Mouse (Mus musculus): Measurements from ENCODE around the gene Slc25a36. TPM values are rescaled to one million over a fixed set of nuclear protein-coding genes. Genes with fewer than 3 reads are reported as not detected.

Gene Slc25a36
- polyA plus RNA-seq (2017; shearing (Covaris generic)): 169 TPM

DNA sequence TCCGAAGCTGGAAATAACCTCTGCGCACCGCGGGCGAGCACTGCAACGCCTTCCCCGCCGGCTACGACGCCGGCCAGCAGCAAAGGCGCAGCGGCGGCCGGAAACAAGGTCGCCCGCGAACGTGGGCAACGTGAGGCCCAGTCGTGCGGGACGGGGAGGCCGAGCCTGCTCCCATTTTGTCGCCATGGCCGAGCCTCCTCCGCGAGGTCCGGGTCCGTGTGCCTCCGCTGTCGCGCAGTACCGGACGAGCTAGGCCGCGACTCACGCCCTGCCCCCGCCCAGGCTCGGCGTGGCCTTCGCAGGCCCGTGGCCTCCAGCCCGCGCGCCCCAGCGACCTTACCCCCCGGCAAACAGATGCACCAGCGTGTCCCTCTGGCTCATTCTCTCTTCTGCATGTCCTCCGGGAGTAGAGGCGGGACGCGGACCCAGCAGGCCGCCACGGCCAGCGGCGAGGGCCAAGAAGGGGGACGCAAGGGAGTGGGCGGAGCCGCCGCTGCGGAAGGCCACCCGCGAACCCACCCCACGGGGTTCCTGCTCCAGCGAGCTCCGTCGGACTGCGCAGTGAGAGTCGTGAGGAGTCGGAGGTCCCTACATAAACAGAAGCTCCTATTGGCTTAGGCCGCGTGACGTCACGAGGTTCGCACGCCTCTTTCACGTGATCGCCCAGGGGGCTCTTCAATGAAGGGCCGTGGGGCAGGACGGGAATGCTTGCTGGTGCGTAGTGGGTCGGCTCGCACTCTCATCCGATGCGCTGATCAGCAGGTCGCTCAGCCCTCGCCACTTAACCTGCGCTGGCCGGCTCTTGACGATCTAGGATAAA is at the start of gene Slc25a36:
Gene Slc25a36 (minus strand): TSS at position 587 of the 820 bp plus-strand sequence.

Other genes with a start within 250 kb of the Slc25a36 start
- 19.8 TPM for gene Pxylp1, start 218.5 kb downstream of the Slc25a36 start, polyA plus RNA-seq (2017; shearing (Covaris generic))
- gene Spsb4, start 92.3 kb downstream of the Slc25a36 start, polyA plus RNA-seq (2017; shearing (Covaris generic)): not detected

Data from effector memory CD4-positive, alpha-beta T cell, adult 5 months (primary cell).